Mouse (Mus musculus): Measurements from ENCODE around the gene Nadk2.

Nadk2 gene

GRCm38 (mm10) chr15:9087895-9088682 is 17.0 kb downstream of the Nadk2 start:
- DNase-seq (ENCODE audit: low read depth, low spot score): peak; percentile 58

GRCm38 (mm10) chr15:9088683-9089072 is 17.6 kb downstream of the Nadk2 start:
- DNase-seq (ENCODE audit: low read depth, low spot score): no peak

- no peak for DNase-seq (ENCODE audit: low read depth, low spot score)
These were observed 18.2 kb downstream of the Nadk2 start for GRCm38 (mm10) chr15:9089136-9089720.

GRCm38 (mm10) chr15:9090662-9091061 is 19.6 kb downstream of the Nadk2 start:
- no peak for DNase-seq (ENCODE audit: low read depth, low spot score)

- DNase-seq (ENCODE audit: low read depth, low spot score): no peak
These were observed 22.7 kb downstream of the Nadk2 start for GRCm38 (mm10) chr15:9093598-9094365.

- no peak for DNase-seq (ENCODE audit: low read depth, low spot score)
These were observed 23.3 kb downstream of the Nadk2 start for GRCm38 (mm10) chr15:9094366-9094750.

- peak; percentile 53 for DNase-seq (ENCODE audit: low read depth, low spot score)
These were observed 25.8 kb downstream of the Nadk2 start for GRCm38 (mm10) chr15:9096865-9097264.

GRCm38 (mm10) chr15:9100446-9101077 is 29.5 kb downstream of the Nadk2 start:
- no peak for DNase-seq (ENCODE audit: low read depth, low spot score)

- DNase-seq (ENCODE audit: low read depth, low spot score): no peak
These were observed 35.4 kb downstream of the Nadk2 start for GRCm38 (mm10) chr15:9106303-9107074.

GRCm38 (mm10) chr15:9110526-9111347 is 39.7 kb downstream of the Nadk2 start:
- DNase-seq (ENCODE audit: low read depth, low spot score): peak; percentile 74

- DNase-seq (ENCODE audit: low read depth, low spot score): no peak
These were observed 40.6 kb downstream of the Nadk2 start for GRCm38 (mm10) chr15:9111648-9112047.

- DNase-seq (ENCODE audit: low read depth, low spot score): no peak
These were observed 42.5 kb downstream of the Nadk2 start for GRCm38 (mm10) chr15:9113556-9113955.

GRCm38 (mm10) chr15:9114131-9114530 is 43.1 kb downstream of the Nadk2 start:
- DNase-seq (ENCODE audit: low read depth, low spot score): no peak

- DNase-seq (ENCODE audit: low read depth, low spot score): no peak
These were observed 43.5 kb downstream of the Nadk2 start for GRCm38 (mm10) chr15:9114599-9114998.

GRCm38 (mm10) chr15:9118852-9119251 is 47.8 kb downstream of the Nadk2 start:
- no peak for DNase-seq (ENCODE audit: low read depth, low spot score)

- no peak for DNase-seq (ENCODE audit: low read depth, low spot score)
These were observed 49.0 kb downstream of the Nadk2 start for GRCm38 (mm10) chr15:9120081-9120480.

- no peak for DNase-seq (ENCODE audit: low read depth, low spot score)
These were observed 51.9 kb downstream of the Nadk2 start for GRCm38 (mm10) chr15:9122989-9123388.

- no peak for DNase-seq (ENCODE audit: low read depth, low spot score)
These were observed 53.8 kb downstream of the Nadk2 start for GRCm38 (mm10) chr15:9124856-9125255.

- DNase-seq (ENCODE audit: low read depth, low spot score): no peak
These were observed 56.2 kb downstream of the Nadk2 start for GRCm38 (mm10) chr15:9127051-9127791.

All from retina, adult 2 months (tissue).